In the genomic region with DNA sequence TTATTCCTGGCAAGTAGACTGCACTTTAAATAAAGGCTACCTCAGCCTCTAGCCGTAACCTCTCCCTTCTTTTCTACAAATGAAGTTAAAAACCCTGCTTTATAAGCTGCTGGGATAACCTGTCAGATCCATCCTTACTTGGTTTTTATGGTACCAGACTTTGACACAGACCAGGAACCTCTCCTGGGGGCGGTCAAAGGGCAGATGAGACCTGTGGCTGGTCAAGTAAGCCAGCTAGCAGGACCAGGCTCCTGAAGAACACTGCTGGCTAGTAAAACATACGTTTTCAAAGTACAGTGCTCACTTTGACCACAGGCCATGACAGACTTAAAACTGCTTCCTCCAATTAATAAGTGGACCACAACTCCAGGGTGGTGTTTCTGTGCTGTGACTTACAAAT, we compare ENCODE assay signal across 20 mouse cellular contexts. TPM values are rescaled to one million over a fixed set of nuclear protein-coding genes. Genes with fewer than 3 reads are reported as not detected.
"Had no signal": no experiment of that assay in that cellular context is flagged by ENCODE, and none has a peak within 500 bp of the region (broad histone marks: within the 10 kb centered on the region; RNA-seq: fewer than 3 reads in every experiment).

No protein-coding gene starts in this region.

- DNase-seq: lung, adult 2 months; lung, postnatal 14 days; lung, postnatal 36 days; right cerebral cortex, postnatal 14 days; thymus, adult 2 months; thymus, postnatal 25 days; thymus, postnatal 4 days had no signal

- H3K9me3 ChIP-seq: lung, embryonic 15.5 days; megakaryocyte, embryonic 14.5 days; midbrain, embryonic 13.5 days; midbrain, embryonic 15.5 days; neural tube, embryonic 12.5 days; stomach, embryonic 15.5 days had no signal

- H3K9ac ChIP-seq: lung, embryonic 15.5 days; midbrain, embryonic 13.5 days; midbrain, embryonic 15.5 days; neural tube, embryonic 12.5 days; stomach, embryonic 15.5 days had no signal

- H3K4me1 ChIP-seq: megakaryocyte, embryonic 14.5 days; midbrain, embryonic 13.5 days; midbrain, embryonic 15.5 days; neural tube, embryonic 12.5 days; stomach, embryonic 15.5 days had no signal

- ATAC-seq: lung, postnatal 0 days; midbrain, embryonic 13.5 days; midbrain, embryonic 15.5 days had no signal

- H3K27me3 ChIP-seq: lung, embryonic 15.5 days; megakaryocyte, embryonic 14.5 days; midbrain, embryonic 13.5 days; midbrain, embryonic 15.5 days; neural tube, embryonic 12.5 days; stomach, embryonic 15.5 days had no signal

- H3K27ac ChIP-seq: macrophage; midbrain, embryonic 13.5 days; midbrain, embryonic 15.5 days; neural tube, embryonic 12.5 days; stomach, embryonic 15.5 days; stomach, postnatal 0 days had no signal

- H3K4me2 ChIP-seq: lung, embryonic 15.5 days; midbrain, embryonic 11.5 days; midbrain, embryonic 13.5 days; midbrain, embryonic 15.5 days; neural tube, embryonic 12.5 days; stomach, embryonic 15.5 days had no signal

- H3K4me3 ChIP-seq: lung, embryonic 15.5 days; megakaryocyte, embryonic 14.5 days; midbrain, embryonic 13.5 days; midbrain, embryonic 15.5 days; neural tube, embryonic 12.5 days; stomach, embryonic 15.5 days had no signal

RNA-seq across cellular contexts. Expression of a gene that starts 48.8 kb away (rescaled TPM):
- total RNA-seq: megakaryocyte progenitor cell, adult 5-6 weeks; monocyte, adult 5-6 weeks; neutrophil, adult 5-6 weeks had no signal
- polyA plus RNA-seq: macrophage had no signal

RNA-seq across cellular contexts. Expression of a gene that starts 54.1 kb away (rescaled TPM):
- polyA plus RNA-seq: macrophage had no signal
